In genomic region chr4:136178475-136178921, GRCm38 (mm10) we compare ENCODE assay signal across 8 mouse cellular contexts. TPM values are rescaled to one million over a fixed set of nuclear protein-coding genes. Genes with fewer than 3 reads are reported as not detected.
A peak's percentile ranks its signal among the peaks of the same experiment; 100 is the strongest.
DNase-seq lines count a peak whose midpoint lies in the region; ATAC-seq and TF ChIP-seq lines count a peak whose summit lies in the region.

No protein-coding gene starts in this region.

- no peak for TF ChIP-seq EP300 in heart, adult 2 months (IDR thresholded peaks at IDR 0.05; ENCODE audit: insufficient read depth, low read depth, low read length)

- 50% methylated on average over 12 of the region's 12 CpGs for WGBS in heart, adult 2 months
- WGBS in neural tube, embryonic 13.5 days = 88% methylated on average over 12 of the region's 12 CpGs
- WGBS in neural tube, embryonic 15.5 days = 87% methylated on average over 12 of the region's 12 CpGs
- WGBS in limb, embryonic 15.5 days = 79% methylated on average over 12 of the region's 12 CpGs

- H3K79me2 ChIP-seq in heart, adult 2 months (replicated peaks; ENCODE audit: control insufficient read depth, insufficient read depth, low read length) = no peaks in the 10 kb centered on the region

- H3K27me3 ChIP-seq in heart, adult 2 months (ENCODE audit: control insufficient read depth, insufficient read depth, low read length) = no peaks in the 10 kb centered on the region
- no peaks in the 10 kb centered on the region for H3K27me3 ChIP-seq in neural tube, embryonic 13.5 days
- H3K27me3 ChIP-seq in neural tube, embryonic 15.5 days (replicated peaks) = 0 out of 2 replicates have a peak, but pooled peaks cover under 1% of the 10 kb centered on the region
- H3K27me3 ChIP-seq in limb, embryonic 15.5 days = no peaks in the 10 kb centered on the region

- intact Hi-C loops in heart, adult 2 months (cut with DNase I) = no loop called here

- ATAC-seq in neural tube, embryonic 13.5 days (ENCODE audit: low read depth) = no peak
- no peak for ATAC-seq in neural tube, embryonic 15.5 days (ENCODE audit: low FRiP score)
- no peak for ATAC-seq in limb, embryonic 15.5 days (ENCODE audit: insufficient number of reproducible peaks, low FRiP score, low TSS enrichment, low read depth)

- no peak overlapping the region for H3K4me3 ChIP-seq in heart, adult 2 months
- no peak overlapping the region for H3K4me3 ChIP-seq in neural tube, embryonic 13.5 days
- H3K4me3 ChIP-seq in neural tube, embryonic 15.5 days (replicated peaks) = no peak overlapping the region
- H3K4me3 ChIP-seq in limb, embryonic 15.5 days = no peak overlapping the region

- H3K9ac ChIP-seq in heart, adult 2 months (ENCODE audit: low read depth, low read length) = no peak overlapping the region
- no peak overlapping the region for H3K9ac ChIP-seq in neural tube, embryonic 13.5 days
- H3K9ac ChIP-seq in neural tube, embryonic 15.5 days (replicated peaks) = no peak overlapping the region
- H3K9ac ChIP-seq in limb, embryonic 15.5 days = no peak overlapping the region

- DNase-seq in heart, adult 2 months = no peak
- no peak for DNase-seq in heart, postnatal 4 days
- DNase-seq in thymus, postnatal 4 days = peak; percentile 57
- no peak for DNase-seq in right cerebral cortex, adult 18-20 months
- no peak for DNase-seq in urinary bladder, postnatal 14 days (ENCODE audit: low spot score)

- no peak for TF ChIP-seq CTCF in heart, adult 2 months (IDR thresholded peaks at IDR 0.05)

- H3K27ac ChIP-seq in heart, adult 2 months = peak overlapping the region; percentile 1
- H3K27ac ChIP-seq in neural tube, embryonic 13.5 days (replicated peaks) = peak overlapping the region; percentile 75; the same call in 1 of the 2 replicates
- H3K27ac ChIP-seq in neural tube, embryonic 15.5 days (replicated peaks) = no peak overlapping the region
- peak overlapping the region; percentile 33; the same call in 1 of the 2 replicates for H3K27ac ChIP-seq in limb, embryonic 15.5 days

- H3K4me2 ChIP-seq in neural tube, embryonic 13.5 days = no peak overlapping the region
- H3K4me2 ChIP-seq in neural tube, embryonic 15.5 days = no peak overlapping the region
- H3K4me2 ChIP-seq in limb, embryonic 15.5 days = no peak overlapping the region

- H3K36me3 ChIP-seq in heart, adult 2 months (ENCODE audit: control insufficient read depth, insufficient read depth, low read length) = no peaks in the 10 kb centered on the region
- H3K36me3 ChIP-seq in neural tube, embryonic 13.5 days = no peaks in the 10 kb centered on the region
- H3K36me3 ChIP-seq in neural tube, embryonic 15.5 days = no peaks in the 10 kb centered on the region
- no peaks in the 10 kb centered on the region for H3K36me3 ChIP-seq in limb, embryonic 15.5 days

- H3K4me1 ChIP-seq in heart, adult 2 months (ENCODE audit: control insufficient read depth, insufficient read depth, low read length) = peaks cover 4% of the 10 kb centered on the region
- peaks cover 45% of the 10 kb centered on the region for H3K4me1 ChIP-seq in neural tube, embryonic 13.5 days (replicated peaks)
- H3K4me1 ChIP-seq in neural tube, embryonic 15.5 days = peaks cover 28% of the 10 kb centered on the region
- peaks cover 66% of the 10 kb centered on the region for H3K4me1 ChIP-seq in limb, embryonic 15.5 days

- TF ChIP-seq POLR2A in heart, adult 2 months (IDR thresholded peaks at IDR 0.05; ENCODE audit: insufficient read depth, low read depth, low read length) = no peak

- no peaks in the 10 kb centered on the region for H3K9me3 ChIP-seq in neural tube, embryonic 13.5 days
- H3K9me3 ChIP-seq in neural tube, embryonic 15.5 days (replicated peaks) = no peaks in the 10 kb centered on the region
- no peaks in the 10 kb centered on the region for H3K9me3 ChIP-seq in limb, embryonic 15.5 days

RNA-seq across cellular contexts. Expression of gene E2f2, which starts 6.3 kb away (rescaled TPM):
- total RNA-seq in heart, adult 2 months (2021) = 1 to 10 TPM in 1 of 2 experiments, under 1 TPM in 1; 0.65 to 5.3 TPM
- polyA plus RNA-seq in heart, adult 2 months (2012; rRNA removed) = 0.41 and 1.3 TPM in 2 replicates
- total RNA-seq in heart, postnatal 4 days (2021) = 1 to 10 TPM; 5.8 to 9.7 TPM
- polyA plus RNA-seq in neural tube, embryonic 13.5 days (2015; fragmentation: Nextera tagmentation; extraction: Ambion mirVana) = 2.5 and 3.3 TPM in 2 replicates
- polyA plus RNA-seq in neural tube, embryonic 15.5 days (2015; fragmentation: Nextera tagmentation; extraction: Ambion mirVana) = 2.1 and 4.4 TPM in 2 replicates
- polyA plus RNA-seq in limb, embryonic 15.5 days (2015; fragmentation: Nextera tagmentation; extraction: Ambion mirVana) = 10.0 and 14.5 TPM in 2 replicates

RNA-seq across cellular contexts. Expression of gene Asap3, which starts 27.7 kb away (rescaled TPM):
- total RNA-seq in heart, adult 2 months (2021) = 10 to 100 TPM in 1 of 2 experiments, 1 to 10 TPM in 1; 7.8 to 10.2 TPM
- 8.6 and 9.4 TPM in 2 replicates for polyA plus RNA-seq in heart, adult 2 months (2012; rRNA removed)
- total RNA-seq in heart, postnatal 4 days (2021) = 1 to 10 TPM; 3.3 to 3.7 TPM
- 8.6 and 8.8 TPM in 2 replicates for polyA plus RNA-seq in neural tube, embryonic 13.5 days (2015; fragmentation: Nextera tagmentation; extraction: Ambion mirVana)
- polyA plus RNA-seq in neural tube, embryonic 15.5 days (2015; fragmentation: Nextera tagmentation; extraction: Ambion mirVana) = 6.6 and 6.7 TPM in 2 replicates
- polyA plus RNA-seq in limb, embryonic 15.5 days (2015; fragmentation: Nextera tagmentation; extraction: Ambion mirVana) = 15.4 and 19.0 TPM in 2 replicates

RNA-seq across cellular contexts. Expression of gene Id3, which starts 35.2 kb away (rescaled TPM):
- 10 to 100 TPM; 56.8 to 58.8 TPM for total RNA-seq in heart, adult 2 months (2021)
- polyA plus RNA-seq in heart, adult 2 months (2012; rRNA removed) = 92.1 and 120 TPM in 2 replicates
- 10 to 100 TPM; 96.2 to 97.8 TPM for total RNA-seq in heart, postnatal 4 days (2021)
- 235 and 273 TPM in 2 replicates for polyA plus RNA-seq in neural tube, embryonic 13.5 days (2015; fragmentation: Nextera tagmentation; extraction: Ambion mirVana)
- 227 TPM in 2 replicates for polyA plus RNA-seq in neural tube, embryonic 15.5 days (2015; fragmentation: Nextera tagmentation; extraction: Ambion mirVana)
- 488 and 490 TPM in 2 replicates for polyA plus RNA-seq in limb, embryonic 15.5 days (2015; fragmentation: Nextera tagmentation; extraction: Ambion mirVana)
